Mouse (Mus musculus): ENCODE results near the gene Ddx58. TPM values are rescaled to one million over a fixed set of nuclear protein-coding genes. Genes with fewer than 3 reads are reported as not detected.
A peak's percentile ranks its signal among the peaks of the same experiment; 100 is the strongest.

The Ddx58 gene
- polyA plus RNA-seq, 1 experiment: 22.2 TPM

- under 1% methylated on average over 38 of the region's 38 CpGs for WGBS
- Histone ChIP-seq H3K36me3 (ENCODE audit: control insufficient read depth, insufficient read depth, low read length) (0 out of 2 replicates have a peak, but pooled peaks cover 1% of the 10 kb centered on the region), H3K4me1 (ENCODE audit: control insufficient read depth, insufficient read depth, insufficient read length) (peaks cover 6% of the 10 kb centered on the region; the same call in 1 of the 2 replicates), H3K4me3 (ENCODE audit: extremely low read depth, insufficient read depth, insufficient read length) (peak within 1 kb of the TSS; percentile 93), H3K27ac (ENCODE audit: insufficient read depth, low read length) (peak within 1 kb of the TSS; percentile 98), H3K27me3 (ENCODE audit: control insufficient read depth, insufficient read depth, low read length) (no peaks in the 10 kb centered on the region)
- TF ChIP-seq CTCF (IDR thresholded peaks at IDR 0.05; ENCODE audit: extremely low read depth, insufficient read depth, insufficient read length, insufficient replicate concordance) (no peak), POLR2A (IDR thresholded peaks at IDR 0.05; ENCODE audit: low read depth, low read length) (peak; percentile 86)
- peak; percentile 90 for DNase-seq (ENCODE audit: low read depth in 1 of 2, low spot score in 2 of 2)
Measured at GRCm38 (mm10) chr4:40269430-40270032, 29.9 kb upstream of the Ddx58 start, which contains the start of the genes Smim27 and Topors. TSS of gene Smim27 (plus strand) at chr4:40269579. TSS of gene Topors (minus strand) at chr4:40269850.

- Histone ChIP-seq H3K27me3 (ENCODE audit: control insufficient read depth, insufficient read depth, low read length) (no peaks in the 10 kb centered on the region), H3K4me3 (ENCODE audit: extremely low read depth, insufficient read depth, insufficient read length) (peak overlapping the region; percentile 93), H3K27ac (ENCODE audit: insufficient read depth, low read length) (peak overlapping the region; percentile 98), H3K4me1 (ENCODE audit: control insufficient read depth, insufficient read depth, insufficient read length) (peaks cover 6% of the 10 kb centered on the region; the same call in 1 of the 2 replicates), H3K36me3 (ENCODE audit: control insufficient read depth, insufficient read depth, low read length) (0 out of 2 replicates have a peak, but pooled peaks cover 1% of the 10 kb centered on the region)
- under 1% methylated on average over 16 of the region's 16 CpGs for WGBS
- TF ChIP-seq POLR2A (IDR thresholded peaks at IDR 0.05; ENCODE audit: low read depth, low read length) (no peak), CTCF (IDR thresholded peaks at IDR 0.05; ENCODE audit: extremely low read depth, insufficient read depth, insufficient read length, insufficient replicate concordance) (no peak)
- DNase-seq (ENCODE audit: low read depth in 1 of 2, low spot score in 2 of 2): no peak
Measured at GRCm38 (mm10) chr4:40268835-40269234, 29.2 kb upstream of the Ddx58 start.

DNA sequence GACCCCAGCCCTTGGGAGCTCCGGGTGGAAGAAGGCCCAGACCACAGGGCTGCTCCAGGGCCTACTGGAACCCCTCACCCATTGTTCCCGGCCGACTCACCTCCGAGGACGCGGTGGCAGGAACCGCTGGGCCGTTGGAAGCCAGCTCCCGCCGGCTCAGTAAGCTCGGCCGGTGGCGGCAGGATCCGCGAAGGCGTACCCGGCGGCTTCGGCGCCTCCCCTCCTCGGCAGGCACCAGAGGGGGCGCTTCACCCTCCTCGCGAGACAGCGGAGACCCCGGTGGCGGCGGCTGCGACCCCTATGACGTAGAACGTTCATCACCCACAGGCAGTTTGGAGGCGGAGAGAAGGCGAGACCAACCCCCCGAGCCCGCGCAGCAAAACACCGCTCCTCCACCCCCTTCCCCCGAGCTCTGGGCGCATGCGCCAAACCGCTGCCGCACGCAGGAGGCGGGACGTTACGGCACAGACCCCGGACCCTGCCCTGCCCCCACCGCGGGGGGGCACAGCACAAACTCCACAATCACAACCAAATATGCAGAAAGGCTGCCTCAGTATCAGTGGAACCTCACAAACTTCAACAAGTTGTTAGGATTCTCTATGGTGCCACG, 28.7 kb upstream of the Ddx58 start:
- Histone ChIP-seq H3K4me3 (ENCODE audit: extremely low read depth, insufficient read depth, insufficient read length) (peak overlapping the region; percentile 93), H3K36me3 (ENCODE audit: control insufficient read depth, insufficient read depth, low read length) (0 out of 2 replicates have a peak, but pooled peaks cover 1% of the 10 kb centered on the region), H3K27me3 (ENCODE audit: control insufficient read depth, insufficient read depth, low read length) (no peaks in the 10 kb centered on the region), H3K27ac (ENCODE audit: insufficient read depth, low read length) (peak overlapping the region; percentile 98), H3K4me1 (ENCODE audit: control insufficient read depth, insufficient read depth, insufficient read length) (peaks cover 6% of the 10 kb centered on the region; the same call in 1 of the 2 replicates)
- WGBS: under 1% methylated on average over 48 of the region's 50 CpGs
- peak; percentile 60 to 86 for DNase-seq (ENCODE audit: low read depth in 1 of 2, low spot score in 2 of 2)
- TF ChIP-seq POLR2A (IDR thresholded peaks at IDR 0.05; ENCODE audit: low read depth, low read length) (0 out of 2 replicates have a peak, but pooled peaks have one; percentile 6), CTCF (IDR thresholded peaks at IDR 0.05; ENCODE audit: extremely low read depth, insufficient read depth, insufficient read length, insufficient replicate concordance) (0 out of 2 replicates have a peak, but pooled peaks have one; percentile 16)

GRCm38 (mm10) chr4:40267681-40268080, 28.1 kb upstream of the Ddx58 start:
- no peak for DNase-seq (ENCODE audit: low read depth in 1 of 2, low spot score in 2 of 2)
- 73% methylated on average over 7 of the region's 7 CpGs for WGBS
- Histone ChIP-seq H3K27me3 (ENCODE audit: control insufficient read depth, insufficient read depth, low read length) (no peaks in the 10 kb centered on the region), H3K27ac (ENCODE audit: insufficient read depth, low read length) (peak overlapping the region; percentile 71; the same call in 1 of the 2 replicates), H3K4me3 (ENCODE audit: extremely low read depth, insufficient read depth, insufficient read length) (peak overlapping the region; percentile 93), H3K4me1 (ENCODE audit: control insufficient read depth, insufficient read depth, insufficient read length) (peaks cover 6% of the 10 kb centered on the region; the same call in 1 of the 2 replicates), H3K36me3 (ENCODE audit: control insufficient read depth, insufficient read depth, low read length) (0 out of 2 replicates have a peak, but pooled peaks cover 1% of the 10 kb centered on the region)
- TF ChIP-seq CTCF (IDR thresholded peaks at IDR 0.05; ENCODE audit: extremely low read depth, insufficient read depth, insufficient read length, insufficient replicate concordance) (no peak), POLR2A (IDR thresholded peaks at IDR 0.05; ENCODE audit: low read depth, low read length) (no peak)

DNA sequence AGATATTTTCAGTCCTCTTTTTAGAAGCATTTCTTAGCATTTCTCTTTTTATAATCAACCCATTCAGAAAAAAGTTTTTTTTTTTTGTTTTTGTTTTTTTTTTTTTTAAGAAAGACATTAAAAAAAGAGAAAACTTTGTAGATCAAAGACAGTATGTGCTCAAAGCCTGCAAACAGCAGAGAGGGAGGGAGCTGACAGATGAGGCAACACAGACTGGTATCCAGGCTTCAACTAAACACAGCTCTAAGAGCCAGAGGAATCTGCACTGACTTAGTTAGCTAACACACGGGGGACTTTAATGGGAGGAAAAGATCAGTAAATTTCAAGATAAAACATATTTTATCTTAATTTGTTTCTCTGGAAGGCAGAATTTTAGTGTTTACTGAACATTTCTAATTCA, 24.7 kb upstream of the Ddx58 start:
- no peak for TF ChIP-seq POLR2A (IDR thresholded peaks at IDR 0.05; ENCODE audit: low read depth, low read length)
- TF ChIP-seq CTCF (IDR thresholded peaks at IDR 0.05; ENCODE audit: extremely low read depth, insufficient read depth, insufficient read length, insufficient replicate concordance): no peak
- H3K4me3 ChIP-seq (ENCODE audit: extremely low read depth, insufficient read depth, insufficient read length): no peak overlapping the region
- WGBS: 86% methylated on average over 1 of the region's 1 CpGs
- no peak for DNase-seq (ENCODE audit: low read depth in 1 of 2, low spot score in 2 of 2)
- H3K27me3 ChIP-seq (ENCODE audit: control insufficient read depth, insufficient read depth, low read length): no peaks in the 10 kb centered on the region
- H3K27ac ChIP-seq (ENCODE audit: insufficient read depth, low read length): no peak overlapping the region
- H3K4me1 ChIP-seq (ENCODE audit: control insufficient read depth, insufficient read depth, insufficient read length): peaks cover 6% of the 10 kb centered on the region; the same call in 1 of the 2 replicates
- H3K36me3 ChIP-seq (ENCODE audit: control insufficient read depth, insufficient read depth, low read length): peaks cover 23% of the 10 kb centered on the region

DNA sequence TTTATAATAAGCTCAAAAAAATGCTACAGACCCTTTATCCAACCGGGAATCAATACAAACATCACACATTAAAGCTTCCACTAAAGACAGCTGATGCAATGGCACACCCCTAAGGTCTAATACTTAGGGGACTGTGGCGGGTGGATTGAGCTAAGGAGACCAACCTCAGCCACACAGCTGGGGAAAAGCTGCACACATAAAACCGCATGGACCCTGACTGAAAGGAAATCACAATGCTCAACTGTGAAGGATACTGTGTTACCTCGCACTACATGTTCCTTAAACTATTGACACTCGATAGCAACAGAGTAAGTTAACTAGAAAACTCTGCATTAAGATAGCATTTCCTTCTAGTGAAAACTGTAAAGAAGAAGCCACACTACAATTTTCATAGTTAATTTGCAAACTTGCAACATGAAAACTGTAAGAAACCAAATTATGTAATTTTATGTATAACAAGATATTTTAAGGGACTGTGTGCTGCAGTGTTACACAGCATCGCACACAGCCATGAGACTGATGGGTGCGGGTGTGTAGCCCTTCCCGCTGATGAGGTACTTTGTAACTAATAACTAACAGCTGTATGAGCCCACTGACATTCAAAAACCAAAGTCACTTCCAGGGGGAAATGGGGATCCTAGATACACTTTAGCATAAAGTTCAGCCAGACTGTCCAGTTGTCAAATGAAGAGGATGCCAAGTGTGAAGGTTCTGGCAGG, 14.9 kb upstream of the Ddx58 start:
- H3K4me3 ChIP-seq (ENCODE audit: extremely low read depth, insufficient read depth, insufficient read length): no peak overlapping the region
- no peak for TF ChIP-seq POLR2A (IDR thresholded peaks at IDR 0.05; ENCODE audit: low read depth, low read length)
- TF ChIP-seq CTCF (IDR thresholded peaks at IDR 0.05; ENCODE audit: extremely low read depth, insufficient read depth, insufficient read length, insufficient replicate concordance): no peak
- WGBS: 88% methylated on average over 8 of the region's 8 CpGs

More for the DNA sequence above, 14.9 kb upstream of the Ddx58 start:
- DNase-seq (ENCODE audit: low read depth in 1 of 2, low spot score in 2 of 2): no peak
- H3K27ac ChIP-seq (ENCODE audit: insufficient read depth, low read length): no peak overlapping the region
- H3K36me3 ChIP-seq (ENCODE audit: control insufficient read depth, insufficient read depth, low read length): peaks cover 1% of the 10 kb centered on the region; the same call in 1 of the 2 replicates
- H3K27me3 ChIP-seq (ENCODE audit: control insufficient read depth, insufficient read depth, low read length): no peaks in the 10 kb centered on the region
- H3K4me1 ChIP-seq (ENCODE audit: control insufficient read depth, insufficient read depth, insufficient read length): no peaks in the 10 kb centered on the region

Measured in spleen, adult 2 months (tissue).